Mouse (Mus musculus) monocyte, adult 5-6 weeks (primary cell): Measurements from ENCODE around the gene Ints12. TPM values are rescaled to one million over a fixed set of nuclear protein-coding genes. Genes with fewer than 3 reads are reported as not detected.

Experiments
- ATAC-seq: fragments of 153-309, 156-312 bp; replicated peaks from 2 replicates; pipeline ENCODE4 v1.8.0; 2017; ENCODE audit warnings: mild to moderate bottlenecking; ENCODE audit not compliant: low TSS enrichment, insufficient number of reproducible peaks, severe bottlenecking, poor library complexity, low FRiP score
- total RNA-seq: library from RNA; stranded (forward); fragments of 200-1000, 200-491, 200-594 nt; gene quantifications from 3 replicates; pipeline ENCODE4 v1.2.3, GENCODE M21; 2017

Gene Ints12
- total RNA-seq, 1 experiment from 2014 or later, result 42.5 TPM

DNA sequence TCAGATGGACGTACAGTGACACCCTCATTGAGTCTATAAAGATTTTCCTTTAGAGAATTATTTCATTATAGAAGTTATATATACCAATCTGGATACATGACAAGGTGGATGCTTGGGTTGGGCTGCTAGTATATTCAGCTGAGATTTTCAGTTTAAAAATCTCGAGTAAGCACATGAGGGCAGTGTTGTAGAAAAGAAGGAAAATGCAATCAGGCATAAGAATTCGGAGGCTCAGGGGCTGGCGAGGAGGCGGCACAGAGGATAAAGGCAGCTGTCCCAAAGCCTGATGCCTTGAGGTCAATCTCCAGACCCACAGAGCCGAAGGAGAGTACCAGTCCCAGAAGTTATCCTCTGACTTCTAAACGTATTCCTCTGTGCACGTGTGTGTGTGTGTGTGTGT, 41.0 kb downstream of the Ints12 start:
- ATAC-seq, result no peak

DNA sequence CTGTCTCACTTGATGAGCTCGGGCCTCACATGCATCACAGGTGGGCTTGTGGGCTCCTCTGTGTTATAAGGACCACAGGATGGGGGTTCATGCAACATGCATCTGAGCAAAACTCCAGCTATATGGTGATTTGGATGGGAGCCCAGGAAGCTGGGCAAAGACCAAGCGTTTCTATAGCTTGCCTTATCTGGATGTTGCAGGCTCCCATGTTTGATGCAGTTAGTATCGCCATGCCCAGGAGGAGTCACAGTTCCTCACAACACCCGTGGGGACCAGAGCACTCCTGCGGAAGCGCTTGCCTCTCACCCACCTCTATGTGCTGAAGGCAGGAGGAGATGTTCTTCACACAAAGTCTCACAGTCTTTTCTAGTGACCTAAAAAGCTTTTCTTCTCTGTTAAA, 50.2 kb downstream of the Ints12 start:
- no peak for ATAC-seq

DNA sequence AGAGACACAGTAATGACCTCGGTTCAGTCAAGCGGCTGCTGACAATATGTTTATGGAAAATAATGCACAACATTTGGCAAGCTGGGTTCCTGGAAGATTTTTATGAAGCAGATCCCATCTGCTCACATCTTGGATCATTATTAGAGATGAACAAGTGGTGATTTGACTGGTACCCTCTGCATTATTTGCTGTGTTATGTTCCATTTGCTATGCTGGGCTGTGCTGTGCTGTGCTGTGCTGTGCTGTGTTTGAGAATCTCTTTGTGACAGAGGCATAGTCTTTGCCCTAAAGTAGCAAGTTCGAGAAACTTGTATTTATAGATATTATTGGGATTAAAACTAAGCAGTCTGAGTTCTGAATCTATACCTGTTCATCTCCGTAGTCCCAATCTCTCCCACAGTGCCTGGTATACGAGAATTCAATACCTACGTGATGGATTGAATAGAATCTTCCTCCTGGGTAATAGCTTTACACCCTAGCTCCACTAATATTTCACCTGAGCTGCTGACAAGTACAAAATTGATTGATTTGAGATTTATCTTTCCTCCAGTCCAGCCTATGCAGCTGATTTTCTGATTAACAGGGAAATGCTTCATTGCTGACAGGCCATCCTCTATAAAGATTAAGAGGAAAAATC, 53.0 kb downstream of the Ints12 start:
- no peak for ATAC-seq

DNA sequence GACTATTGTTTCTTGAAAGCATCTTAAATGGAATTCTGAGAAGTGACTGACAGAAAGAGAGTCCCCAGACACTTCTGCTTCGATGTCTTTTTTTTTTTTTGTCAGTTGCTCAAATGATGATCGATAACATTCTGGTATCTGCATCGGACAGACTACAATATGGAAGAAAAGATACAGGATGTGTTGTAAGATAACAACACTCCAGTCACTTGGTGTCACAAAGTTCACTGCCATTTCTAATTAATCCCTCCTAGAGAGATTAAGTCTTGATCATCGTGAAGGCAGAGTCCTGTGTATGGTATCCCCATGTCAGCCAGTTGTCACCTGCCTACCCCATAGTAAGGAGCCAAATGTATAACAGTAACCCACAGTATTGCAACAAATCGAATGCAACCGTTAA, 60.0 kb downstream of the Ints12 start:
- no peak for ATAC-seq

DNA sequence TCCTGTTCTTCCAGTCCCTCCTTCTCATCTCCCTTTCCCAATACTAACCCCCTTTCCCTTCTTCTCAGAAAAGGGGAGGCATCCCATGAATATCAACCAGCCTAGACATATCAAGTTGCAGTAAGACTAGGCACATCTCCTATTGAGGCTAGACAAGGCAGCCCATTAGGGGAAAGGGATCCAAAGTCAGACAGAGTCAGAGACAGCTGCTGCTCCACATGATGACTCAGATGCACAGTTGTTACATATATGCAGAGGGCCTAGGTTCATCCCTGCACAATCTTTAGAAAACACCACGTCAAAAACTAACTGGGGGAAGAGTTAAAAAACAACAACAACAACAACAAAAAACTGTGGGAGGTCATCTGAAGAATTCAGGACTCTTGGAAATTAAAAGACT, 61.2 kb downstream of the Ints12 start:
- no peak for ATAC-seq

DNA sequence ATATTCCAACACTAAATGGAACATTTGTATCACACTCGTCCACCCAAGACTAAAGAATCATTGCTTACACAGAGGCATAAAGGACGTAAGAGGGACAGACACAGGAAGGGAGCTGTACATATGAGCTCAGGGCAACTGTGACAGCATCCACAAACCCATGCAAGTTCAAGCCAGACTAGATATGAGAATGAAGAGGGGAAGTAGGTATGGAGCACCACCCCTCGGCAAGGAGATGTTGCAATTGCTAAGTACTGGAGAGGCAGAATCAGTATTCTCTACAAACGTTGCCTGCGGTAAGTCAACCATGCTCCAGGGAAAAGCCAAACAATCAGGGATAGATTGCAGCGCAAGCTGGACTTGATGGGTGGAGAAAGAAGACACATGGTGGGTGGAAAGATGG, 62.0 kb downstream of the Ints12 start:
- ATAC-seq, result no peak

DNA sequence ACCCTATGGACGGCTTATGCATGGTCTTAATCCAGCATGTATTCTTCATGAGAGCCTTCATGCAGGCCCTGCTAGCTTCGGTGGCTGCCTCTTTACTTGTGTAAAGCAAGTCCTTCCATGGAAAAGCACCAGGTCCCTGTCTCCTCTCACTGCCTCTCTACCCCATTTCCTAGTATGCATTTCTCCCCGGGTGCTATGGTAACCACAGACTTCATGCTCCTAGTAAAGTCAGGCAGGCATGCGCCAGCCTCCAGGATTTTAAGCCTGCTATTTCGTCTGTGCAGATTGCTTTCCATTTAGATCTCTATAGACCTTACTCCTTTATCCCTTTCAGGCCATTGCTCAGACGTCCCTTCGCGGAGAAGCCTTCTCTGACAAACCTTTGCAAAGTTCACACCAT, 63.0 kb downstream of the Ints12 start:
- no peak for ATAC-seq

DNA sequence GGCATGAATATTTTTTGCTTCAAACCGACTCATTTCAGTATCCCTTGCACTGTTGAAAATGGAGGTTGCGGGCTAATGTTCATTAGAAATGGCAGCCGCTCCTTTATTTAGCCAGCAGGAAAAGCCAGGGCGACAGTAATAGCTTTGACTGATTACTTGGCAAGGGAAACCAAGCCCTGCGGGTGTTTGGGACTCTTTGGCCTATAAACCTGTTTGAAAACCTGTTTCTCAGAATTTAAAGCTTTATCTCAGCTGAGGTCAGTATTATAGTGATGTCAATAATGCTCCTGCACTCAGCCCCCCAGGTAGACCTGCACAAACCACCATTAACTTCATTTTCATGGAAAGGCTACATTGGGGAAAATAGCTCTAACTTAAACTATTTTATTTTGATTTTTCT, 66.6 kb downstream of the Ints12 start:
- ATAC-seq, result no peak

Other genes with a start within 250 kb of the Ints12 start
- 0.19 TPM in 1 of 3 replicates, not detected in the others for gene Npnt, start 141.5 kb upstream of the Ints12 start, total RNA-seq
- gene Gstcd, start 193 bp downstream of the Ints12 start, total RNA-seq, result 3.6 to 11.3 TPM (median 7.3 TPM) in 3 replicates
- not detected in 3 replicates for gene Arhgef38, start 143.1 kb downstream of the Ints12 start, total RNA-seq
- gene Ppa2, start 218.3 kb downstream of the Ints12 start, total RNA-seq, result 18.8 to 39.6 TPM (median 24.8 TPM) in 3 replicates